Mouse (Mus musculus) embryonic stem cell, embryonic (primary cell): ENCODE results near the gene Col5a1.

ENCODE experiments used
- CTCF ChIA-PET, 4 experiments: fragments of 300-600 bp in 2 of 4; fragments of 350-600 bp in 2 of 4; sonication (Branson Sonifier 250); formaldehyde crosslinking; loops; one replicate each; lab custom pipeline; 2022; ENCODE audit warnings: inconsistent platforms in 2 of 4; lab: Charles Lee
- POLR2A ChIA-PET, 4 experiments: fragments of 300-600 bp in 2 of 4; fragments of 350-600 bp in 2 of 4; sonication (Branson Sonifier 250); formaldehyde crosslinking; loops; one replicate each; lab custom pipeline; 2022; ENCODE audit warnings: antibody characterized with exemption in 4 of 4, inconsistent platforms in 1 of 4; lab: Charles Lee

Gene Col5a1

DNA sequence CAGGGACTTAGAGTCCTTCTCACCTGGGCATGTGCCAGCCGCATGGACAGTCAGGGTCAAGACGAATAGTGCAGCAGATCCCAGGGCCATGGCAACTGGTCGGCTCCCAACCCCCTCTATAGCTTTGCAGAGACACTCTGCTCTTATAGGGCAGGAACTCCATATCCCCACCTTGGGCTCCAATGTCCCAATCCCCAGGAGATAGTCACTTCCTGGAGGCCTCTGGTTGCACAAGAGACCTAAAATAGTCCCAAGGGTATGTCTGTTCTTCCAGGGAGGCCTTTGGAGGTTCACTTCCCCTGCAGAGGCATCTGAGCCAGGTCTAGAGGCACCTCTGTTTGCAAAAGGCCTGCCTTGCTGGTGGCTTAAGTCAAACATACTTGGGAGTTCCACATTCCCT, 198.5 kb downstream of the Col5a1 start, which contains the start of gene Fcnb:
Gene Fcnb, minus strand, starts transcription at position 118 of the 400 bp plus-strand sequence.
- ChIA-PET POLR2A (interaction anchor here in 1 of 4 experiments (1.1 kb wide), 1 partner anchor 76 kb away, joined by 3 read pairs; no protein-coding TSS in a partner anchor), CTCF (no interaction called here)

- CTCF ChIA-PET, result interaction anchor here in 1 of 4 experiments (0.5 to 1.0 kb wide), 4 partner anchors 18 to 690 kb away, joined by 3 to 6 read pairs (median 4); no protein-coding TSS in a partner anchor
Measured at GRCm38 (mm10) chr2:28086112-28086511, 199.9 kb downstream of the Col5a1 start.

GRCm38 (mm10) chr2:28089095-28089494, 202.9 kb downstream of the Col5a1 start:
- CTCF ChIA-PET, result interaction anchor here in 1 of 4 experiments (1.2 kb wide), 1 partner anchor 20 kb away, joined by 3 read pairs; no protein-coding TSS in a partner anchor
- POLR2A ChIA-PET, result no interaction called here

More at GRCm38 (mm10) chr2:28086112-28086511, 199.9 kb downstream of the Col5a1 start:
- POLR2A ChIA-PET, result no interaction called here
